Mouse (Mus musculus) right cerebral cortex, postnatal 4 days (tissue): ENCODE measurements at regions not wholly inside any gene's neighbourhood (a gene's known extent, or its start where the extent isn't known, plus 50 kb on each side); places are given as distances from the start of the nearest gene placed in this dataset.

Experiments used
- DNase-seq: peaks from one replicate; pipeline ENCODE4 v3.0.0-alpha.2; 2022

DNA sequence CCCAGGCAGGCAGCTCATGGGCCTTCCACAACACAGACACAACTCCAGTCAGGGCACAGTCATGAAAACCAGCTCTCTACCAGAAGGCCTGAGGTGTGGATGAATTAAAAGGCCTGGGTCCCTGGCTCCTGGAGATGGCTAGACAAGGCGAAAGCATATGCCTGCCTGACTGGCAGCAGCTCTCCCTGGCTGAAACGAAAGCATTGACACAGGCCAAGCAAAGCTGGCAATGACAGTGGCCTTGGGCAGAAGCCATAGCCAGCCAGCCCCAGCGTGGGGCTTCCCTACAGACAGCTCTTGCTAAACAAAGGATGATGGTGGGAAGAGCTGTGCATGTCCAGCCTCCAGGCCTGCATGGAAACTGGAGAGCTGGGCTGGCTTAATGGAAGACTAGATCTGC, 396.9 kb upstream of the Clint1 start:
- DNase-seq = peak; percentile 22

DNA sequence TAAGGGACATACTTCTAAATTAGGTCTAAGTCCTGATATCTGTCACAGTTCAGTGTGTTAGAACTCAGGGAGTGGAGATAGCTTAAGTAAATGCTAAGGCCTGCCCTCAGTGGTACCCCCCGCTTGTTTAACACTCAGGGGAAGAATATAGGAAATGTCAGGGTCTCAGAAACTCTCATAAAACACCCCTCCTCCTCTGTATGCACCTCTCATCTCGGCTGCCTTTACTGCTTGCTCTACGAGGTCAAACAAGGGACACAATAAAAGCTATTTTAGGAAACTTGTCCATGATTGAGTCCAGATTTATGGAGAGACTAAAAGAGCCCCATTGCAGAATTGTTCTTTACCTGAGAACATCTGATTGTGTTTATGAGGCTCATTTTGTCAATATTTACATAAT, 395.1 kb upstream of the Clint1 start:
- DNase-seq = no peak

DNA sequence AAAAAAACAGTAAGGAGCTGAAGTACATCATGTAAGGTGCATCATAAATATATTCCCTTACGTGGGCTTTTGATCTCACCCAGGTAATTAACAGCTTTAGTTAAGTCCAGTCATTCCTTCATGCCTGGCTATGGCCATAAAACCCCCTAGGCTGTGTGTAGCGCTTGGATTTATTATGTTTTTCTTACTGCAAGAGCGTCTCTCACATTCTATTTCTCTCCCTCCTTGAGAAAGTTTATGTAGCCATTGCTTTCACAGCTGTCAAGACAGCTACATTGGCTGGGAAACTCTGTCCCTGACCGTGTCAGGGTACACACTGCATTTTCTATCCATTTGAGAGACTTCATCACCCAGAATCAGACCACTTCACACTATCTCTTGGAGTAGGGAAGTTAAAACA, 394.3 kb upstream of the Clint1 start:
- DNase-seq = no peak

DNA sequence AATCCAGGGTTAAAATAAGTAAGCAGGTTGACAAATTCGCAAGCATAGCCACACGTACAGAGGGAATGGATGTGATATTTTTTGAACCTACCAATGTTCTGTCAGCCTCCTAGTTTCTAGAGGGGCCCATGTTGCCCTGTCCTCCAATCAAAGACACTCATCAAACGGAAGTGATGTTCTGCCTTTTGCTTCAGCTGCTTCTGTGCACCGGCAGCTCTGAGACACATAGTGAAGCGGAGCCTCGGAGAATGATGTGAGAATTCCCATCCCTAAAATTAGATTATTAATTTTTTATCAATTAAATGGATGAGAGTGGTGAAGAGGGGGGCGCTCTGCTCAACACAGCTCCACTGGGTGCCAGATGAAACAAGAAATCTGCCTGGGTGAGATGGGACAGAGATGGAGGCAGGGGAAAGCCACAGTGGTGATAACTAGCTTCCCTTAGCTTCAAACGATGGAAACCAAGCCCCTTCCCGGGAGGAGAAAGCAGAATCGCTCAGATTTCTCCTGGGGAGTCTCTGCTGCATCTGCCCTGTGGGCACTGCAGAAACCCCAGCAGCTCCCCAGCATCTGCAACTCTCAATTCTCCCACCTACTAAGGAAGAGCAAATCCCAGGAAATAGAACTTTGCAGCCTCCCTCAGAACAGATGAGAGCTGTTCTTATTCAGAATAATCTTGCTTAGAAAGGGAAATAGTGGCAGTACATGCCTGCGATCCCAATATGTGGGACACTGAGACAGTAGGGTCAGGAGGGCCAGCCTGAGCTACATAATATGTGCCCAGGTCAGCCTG, 391.7 kb upstream of the Clint1 start:
- no peak for DNase-seq

DNA sequence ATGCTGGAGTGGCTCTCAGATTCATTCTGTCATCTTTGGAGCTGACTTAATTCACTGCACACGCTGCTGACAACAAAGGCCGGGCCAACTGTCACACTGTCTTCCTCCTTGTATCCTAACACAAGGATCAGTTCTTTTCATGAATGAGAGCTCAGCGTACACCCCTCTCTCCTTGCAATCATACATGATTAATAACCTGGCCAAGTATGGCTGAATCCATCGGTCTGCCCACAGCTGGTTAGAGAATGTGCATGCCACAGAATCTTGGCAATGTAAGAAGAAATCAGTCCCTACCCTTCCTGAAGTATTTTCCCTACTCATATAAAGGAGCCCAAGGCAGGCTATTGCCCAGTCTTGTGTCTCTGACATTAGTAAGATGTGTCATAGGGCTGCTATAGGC, 387.4 kb upstream of the Clint1 start:
- no peak for DNase-seq

DNA sequence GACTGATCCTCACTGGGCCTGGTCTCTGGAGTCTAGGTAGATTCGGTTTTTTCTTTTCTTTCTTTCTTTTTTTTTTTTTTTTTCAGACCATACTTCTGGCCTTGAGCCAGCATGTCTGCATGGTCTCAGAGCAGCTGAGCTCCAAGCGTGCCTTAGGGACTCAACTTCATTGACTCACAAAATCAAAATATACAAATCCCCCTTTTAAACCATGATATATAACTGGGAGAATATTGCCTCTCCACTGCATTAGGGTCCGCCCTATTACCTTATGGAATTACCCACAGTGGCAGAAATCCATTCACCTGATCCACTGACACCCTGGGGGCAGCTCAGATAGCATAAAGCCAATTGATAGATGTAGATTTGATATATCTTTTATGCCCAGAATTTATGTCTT, 385.5 kb upstream of the Clint1 start:
- DNase-seq = no peak

DNA sequence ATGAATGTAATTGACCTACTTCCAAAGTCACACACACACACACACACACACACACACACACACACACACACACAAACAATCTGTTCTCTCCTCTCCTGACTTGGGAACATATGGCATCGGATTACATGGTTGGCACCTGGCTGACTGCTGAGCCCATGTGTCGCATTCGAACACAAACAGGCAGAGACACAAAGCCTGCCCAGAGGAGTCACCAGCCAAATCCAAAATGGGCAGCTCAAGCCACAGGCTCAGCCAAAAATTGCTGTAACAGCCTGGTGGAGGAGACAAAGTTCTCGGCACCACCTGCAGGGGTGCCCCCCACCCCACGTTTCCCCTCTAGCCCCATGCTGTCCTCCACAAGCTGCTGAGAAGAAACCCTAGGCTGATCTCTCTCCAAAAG, 379.7 kb upstream of the Clint1 start:
- DNase-seq = no peak

DNA sequence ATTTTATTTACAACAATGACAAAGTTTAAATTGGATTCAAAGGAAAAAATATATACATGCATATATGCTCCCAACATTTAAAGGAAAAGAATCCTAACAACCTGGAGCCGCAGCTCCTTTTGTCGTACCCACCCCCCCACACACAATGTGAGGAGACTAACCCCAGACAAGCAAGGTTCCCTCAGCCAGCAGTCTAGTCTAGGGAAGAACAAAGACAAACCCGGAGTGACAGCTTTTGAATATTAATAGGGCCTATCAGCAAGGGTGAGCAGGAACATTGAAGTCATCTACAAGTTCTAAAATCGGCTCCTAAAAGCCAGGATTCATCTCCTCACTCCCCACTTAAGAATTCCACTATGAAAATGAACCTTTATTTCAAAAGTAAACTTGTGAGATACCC, 374.9 kb upstream of the Clint1 start:
- DNase-seq = no peak

DNA sequence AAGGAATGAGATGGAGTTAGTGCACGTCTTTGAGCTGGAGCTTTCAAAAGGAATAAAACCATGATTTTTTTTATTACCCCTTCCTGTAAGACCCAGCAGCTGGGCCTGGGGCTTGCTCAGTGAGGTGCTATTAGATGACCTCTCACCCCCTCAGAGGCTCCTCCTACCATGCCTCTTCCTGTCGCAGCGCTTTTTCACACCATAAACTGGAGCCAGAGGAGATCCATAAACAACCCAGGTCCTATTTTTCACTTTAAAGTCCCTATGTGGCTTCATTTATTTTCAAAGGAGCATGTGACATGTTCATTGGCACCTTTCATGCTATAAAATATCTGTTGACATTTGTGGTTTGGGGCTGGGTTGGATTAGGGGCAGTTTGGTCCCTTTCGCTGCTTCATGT, 365.9 kb upstream of the Clint1 start:
- no peak for DNase-seq

DNA sequence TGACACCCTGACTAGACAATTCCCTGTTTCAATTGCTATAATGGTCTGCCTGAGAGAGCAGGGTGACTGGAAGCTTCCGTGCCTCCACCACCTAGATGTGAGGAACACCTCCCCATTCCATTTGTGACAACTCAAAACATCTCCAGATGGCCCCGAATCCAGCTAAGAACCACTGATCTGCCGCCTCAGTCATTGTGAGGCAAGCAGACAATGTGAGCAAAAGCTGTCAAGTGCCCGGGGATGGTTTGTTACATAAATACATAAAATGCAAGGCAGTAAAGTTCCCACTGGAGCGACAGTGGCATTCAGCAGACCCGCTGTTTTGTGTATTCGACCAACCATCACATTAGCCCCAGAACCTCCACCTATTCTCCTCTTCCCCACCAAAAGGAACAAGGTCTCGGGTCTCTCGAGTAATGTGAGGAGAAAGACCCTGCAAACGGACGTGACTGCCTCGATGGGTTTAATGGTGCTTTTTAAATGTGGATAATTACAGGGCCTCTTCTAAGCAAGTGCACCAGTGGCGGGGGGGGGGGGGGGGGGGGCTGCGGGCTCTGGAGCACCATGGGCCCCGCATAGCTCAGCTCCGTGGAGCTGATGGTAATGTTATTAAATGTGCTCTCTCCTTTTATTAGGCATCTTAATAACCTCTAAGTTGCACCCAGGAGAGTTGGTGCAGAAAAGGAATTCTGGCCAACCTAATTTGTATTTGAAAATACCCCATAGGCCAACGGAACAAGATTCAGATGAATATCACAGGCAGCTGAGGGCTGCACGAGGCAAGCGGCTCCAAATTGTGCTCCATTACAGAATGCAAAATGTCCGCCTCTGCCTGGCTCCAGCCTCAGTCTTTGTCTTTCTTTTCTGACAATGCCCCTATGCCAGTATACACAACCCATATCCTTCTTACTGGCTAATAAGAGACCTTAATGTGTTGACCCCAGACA, 360.6 kb upstream of the Clint1 start:
- DNase-seq = no peak

DNA sequence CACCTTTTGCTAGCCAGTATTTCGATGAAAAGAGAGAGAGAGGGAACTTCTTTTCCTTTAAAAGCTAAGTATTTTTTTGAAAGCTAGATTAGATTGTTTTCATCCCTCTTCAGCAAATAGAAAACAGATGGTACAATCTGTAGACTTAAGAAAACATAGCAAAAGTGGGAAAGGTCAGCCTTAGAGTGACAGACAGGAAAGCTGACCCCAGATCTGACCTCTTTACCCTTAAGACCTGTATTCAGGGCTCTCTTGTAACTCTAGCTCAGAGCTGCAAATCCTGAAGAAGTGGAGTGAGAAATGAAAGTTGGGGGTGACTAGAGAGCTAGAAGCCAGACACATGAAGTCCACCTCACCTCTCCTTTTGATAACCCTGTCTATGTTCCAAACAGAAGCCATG, 356.6 kb upstream of the Clint1 start:
- DNase-seq = no peak

DNA sequence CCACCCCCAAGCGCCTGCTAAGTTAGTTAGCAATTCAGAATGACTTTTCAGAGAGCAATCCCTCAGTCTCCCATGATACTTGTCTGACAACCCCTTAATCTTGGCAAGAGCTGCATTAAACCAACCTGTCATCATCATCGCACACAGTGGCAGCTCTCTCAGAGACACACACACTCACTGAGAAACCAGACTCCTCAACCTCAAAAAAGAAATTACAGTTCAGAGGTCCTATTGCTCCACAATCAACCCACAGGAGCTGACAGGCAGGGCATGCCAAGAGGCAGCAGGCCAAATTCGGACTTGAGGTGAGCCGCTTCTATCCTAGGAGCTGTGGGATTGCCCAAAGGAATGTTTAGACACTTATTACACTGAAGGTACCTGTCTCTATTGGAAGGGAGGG, 343.3 kb upstream of the Clint1 start:
- DNase-seq = no peak

DNA sequence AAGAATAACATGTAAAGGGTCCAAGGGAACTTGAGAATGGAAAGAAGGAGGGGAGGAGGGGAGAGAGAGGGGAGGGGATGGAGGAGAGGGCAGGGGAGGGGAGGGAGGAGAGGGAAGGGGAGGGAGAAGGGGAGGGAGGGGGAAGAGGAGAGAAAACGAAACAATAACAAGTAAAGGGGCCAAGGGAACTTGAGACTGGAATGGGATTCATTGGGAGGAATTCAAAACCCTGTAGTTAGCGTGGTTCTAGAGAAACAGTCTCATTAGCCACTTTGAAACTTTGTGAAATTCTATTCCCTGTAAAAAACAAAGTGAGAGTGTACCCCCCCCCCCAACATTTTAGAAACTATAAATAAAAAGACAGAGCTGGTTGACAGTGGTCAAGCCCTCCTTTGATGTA, 342.6 kb upstream of the Clint1 start:
- no peak for DNase-seq

DNA sequence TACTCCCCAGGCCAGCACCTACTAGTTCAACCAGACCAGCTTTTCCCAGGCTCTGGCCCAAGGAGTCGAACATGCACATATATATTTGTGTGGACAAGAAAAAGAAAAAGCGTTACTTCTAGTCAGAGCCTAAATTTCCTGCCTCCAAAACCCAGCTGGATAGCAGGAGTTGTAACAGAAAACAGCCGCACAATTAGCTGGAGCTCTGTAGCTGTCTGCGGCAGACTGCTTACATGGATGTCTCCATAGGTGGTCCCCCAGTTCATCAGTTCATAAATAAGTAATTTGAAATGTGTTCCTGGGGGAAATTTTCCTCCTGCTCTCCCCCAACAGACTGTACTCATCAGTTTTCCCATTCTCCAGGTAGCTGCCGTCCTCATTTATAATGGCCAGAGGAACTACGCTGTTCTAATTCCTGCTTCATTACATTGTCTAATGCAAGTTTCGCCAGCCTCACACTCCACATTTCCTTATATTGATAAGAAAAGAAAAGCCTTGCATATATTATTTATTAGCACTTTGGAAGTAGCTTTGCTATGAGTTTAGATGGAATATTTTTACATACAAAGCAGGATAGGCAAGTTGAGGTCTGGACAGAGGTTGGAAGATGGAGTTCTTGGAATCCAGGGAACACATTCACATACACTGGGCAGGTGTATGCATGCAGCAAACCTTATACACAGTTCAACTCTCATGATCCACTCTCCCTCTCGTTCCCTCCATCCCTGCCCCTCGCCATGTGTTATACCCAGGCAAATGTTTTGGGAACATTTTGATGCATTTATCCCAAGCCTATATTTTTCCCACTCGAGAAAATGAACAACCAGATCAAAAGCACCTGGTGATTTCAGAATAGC, 337.2 kb upstream of the Clint1 start:
- no peak for DNase-seq

DNA sequence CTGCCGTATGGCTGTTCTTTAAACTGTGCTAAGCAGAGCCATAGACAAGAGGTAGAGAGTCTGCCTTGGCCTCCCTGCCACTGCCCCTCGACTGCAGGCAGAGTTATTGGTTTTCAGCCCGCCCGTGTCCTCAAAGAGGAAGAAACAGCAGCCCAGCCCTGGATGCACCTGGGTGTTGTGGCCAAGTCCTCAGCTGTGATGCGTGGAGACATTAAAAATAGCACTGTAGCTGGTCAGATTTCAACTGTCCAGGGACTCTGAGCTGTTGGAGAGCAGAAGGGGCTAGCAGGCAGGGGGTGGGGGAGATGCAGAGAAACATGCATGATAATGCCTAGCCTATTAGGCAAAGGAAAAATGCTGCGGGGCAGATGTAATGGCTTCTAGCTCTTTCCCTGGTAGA, 327.1 kb upstream of the Clint1 start:
- DNase-seq = no peak

DNA sequence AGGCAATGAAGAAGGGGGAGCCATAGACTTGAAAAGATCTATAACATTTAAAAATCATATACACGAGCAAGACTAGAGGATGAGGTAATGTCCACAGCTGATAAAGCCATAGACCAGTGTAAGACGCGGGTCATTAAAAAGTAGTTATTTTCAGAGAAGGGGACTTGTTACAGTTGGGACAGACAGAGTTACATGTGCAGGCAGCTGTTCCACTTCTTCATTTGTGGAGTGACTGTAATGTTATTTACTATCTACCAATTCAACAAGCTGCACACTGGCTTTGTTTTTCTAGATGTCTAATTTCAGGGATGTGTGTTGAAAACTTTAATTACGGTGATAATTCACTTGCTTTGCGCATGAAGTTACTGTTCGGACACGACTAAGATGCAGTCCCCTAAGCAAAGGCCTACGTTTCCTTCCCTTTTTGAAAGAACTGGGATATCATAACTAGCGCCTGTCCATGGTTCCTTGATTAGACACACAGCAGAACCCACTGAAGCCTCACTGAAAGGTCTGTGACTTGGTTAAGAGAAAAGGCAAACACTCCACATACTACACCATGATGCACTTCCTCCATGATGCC, 320.7 kb upstream of the Clint1 start:
- DNase-seq = no peak

DNA sequence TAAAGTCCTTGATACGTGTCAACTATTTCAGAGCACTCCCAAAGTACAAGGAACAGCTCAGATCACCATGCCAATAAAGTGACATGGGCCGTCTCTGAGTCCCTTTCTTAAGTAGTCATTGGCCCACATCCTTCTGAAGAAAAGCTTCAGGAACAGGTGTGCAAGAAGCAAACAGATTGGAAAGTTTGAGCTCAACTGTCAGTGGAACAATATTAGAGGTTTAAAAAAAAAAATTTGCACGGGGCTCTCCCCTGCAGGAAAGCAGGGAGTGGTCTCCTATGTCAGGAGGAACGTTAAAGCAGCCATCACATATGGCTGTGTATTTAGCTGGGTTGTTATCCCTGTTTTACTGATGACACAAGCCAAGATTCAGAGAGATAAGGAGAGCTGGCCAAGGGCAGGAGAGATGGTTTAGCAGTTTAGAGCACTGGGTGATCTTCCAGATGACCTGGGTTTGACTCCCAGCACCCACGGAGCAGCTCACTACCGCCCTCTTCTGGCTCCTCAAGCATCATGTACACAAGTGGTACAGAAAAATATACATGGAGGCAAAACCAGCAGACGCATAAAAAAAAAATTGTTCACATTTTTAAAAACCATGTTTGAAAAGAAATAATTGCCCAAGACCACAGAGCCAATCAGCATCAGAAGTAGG, 318.3 kb upstream of the Clint1 start:
- DNase-seq = peak; percentile 10

DNA sequence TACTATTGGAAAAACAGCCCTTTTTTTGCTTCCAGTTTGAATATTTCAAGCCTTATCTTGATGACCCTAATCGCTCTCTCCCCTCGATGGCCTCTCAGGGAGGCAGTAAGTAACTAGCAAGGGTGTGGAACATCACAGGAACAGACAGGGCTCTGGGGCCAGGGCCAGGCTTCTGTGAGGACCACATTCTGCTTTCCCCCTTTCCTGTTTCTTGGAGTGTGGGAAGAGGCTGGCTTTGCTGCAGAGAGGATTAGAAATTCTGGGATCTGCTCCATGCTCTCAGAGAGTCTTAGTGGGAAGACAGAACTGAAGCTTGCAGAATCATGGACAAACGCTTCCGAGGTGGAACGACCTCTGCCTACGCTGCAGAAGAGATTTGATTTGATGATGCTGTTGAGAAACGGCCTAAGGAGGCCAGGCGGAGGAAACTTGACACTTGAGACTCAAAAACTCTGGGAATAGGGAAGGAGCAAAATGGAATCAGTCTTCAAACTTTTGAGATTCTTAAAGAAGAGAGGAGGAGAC, 316.3 kb upstream of the Clint1 start:
- no peak for DNase-seq

DNA sequence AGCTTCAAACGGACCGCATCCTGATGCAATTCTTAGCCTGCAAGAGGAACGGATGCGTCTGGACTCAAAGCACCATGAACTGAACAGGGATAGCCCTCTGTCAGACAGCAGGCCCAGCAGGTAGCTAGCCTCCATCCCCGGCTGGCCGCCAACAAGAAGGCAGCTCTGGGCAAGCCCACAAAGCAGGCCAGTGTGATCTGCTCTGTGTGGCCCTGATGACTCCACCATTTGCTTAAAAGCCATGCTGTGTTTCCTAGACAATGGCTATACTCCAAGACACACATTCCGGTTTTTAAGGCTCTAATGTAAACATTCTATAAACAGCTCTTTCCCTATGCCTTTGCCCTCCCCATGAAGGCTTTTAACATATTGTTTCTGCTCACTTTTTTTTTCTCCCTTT, 313.8 kb upstream of the Clint1 start:
- DNase-seq = peak; percentile 8

DNA sequence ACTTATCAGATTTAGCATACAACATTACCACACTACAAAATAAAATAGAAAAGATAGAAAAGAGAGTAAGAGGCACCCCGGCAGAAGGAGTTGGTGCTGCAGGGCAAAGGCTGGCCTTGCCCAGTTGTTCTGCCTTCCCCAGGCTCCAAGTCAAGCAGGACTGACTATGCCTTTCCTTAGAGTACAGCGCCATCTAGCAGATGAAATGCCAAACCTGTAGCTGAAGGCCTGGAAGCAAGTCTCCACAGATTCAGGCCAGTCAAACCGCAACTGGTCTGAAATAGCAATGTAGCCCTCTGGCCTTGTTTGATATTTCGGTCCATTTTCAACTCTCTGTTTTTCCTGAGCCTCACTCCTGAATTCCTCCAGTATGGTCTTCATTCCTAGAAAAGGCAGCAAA, 312.4 kb upstream of the Clint1 start:
- peak; percentile 69 for DNase-seq

DNA sequence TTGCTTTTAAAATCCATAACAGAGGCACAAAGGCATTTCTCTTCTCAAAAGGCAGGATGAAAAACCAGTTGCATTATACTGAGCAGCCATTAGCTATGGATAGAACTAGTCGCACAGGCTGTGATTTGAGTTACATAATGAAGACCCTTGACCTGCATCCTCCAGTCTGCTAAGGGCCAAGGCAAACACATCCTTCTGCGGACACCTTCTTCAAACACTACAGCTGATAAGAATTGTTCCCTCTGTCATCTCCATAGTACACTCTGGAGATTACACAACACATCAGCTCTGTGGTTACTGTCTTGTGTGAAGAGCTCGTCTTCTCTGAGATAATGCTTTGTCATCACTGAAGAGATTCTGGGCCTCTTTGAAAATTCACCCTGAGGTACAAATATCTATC, 307.3 kb upstream of the Clint1 start:
- DNase-seq = no peak
